Mouse (Mus musculus) naive thymus-derived CD4-positive, alpha-beta T cell, adult 5 months (primary cell): ENCODE results near the gene Rufy2. TPM values are rescaled to one million over a fixed set of nuclear protein-coding genes. Genes with fewer than 3 reads are reported as not detected.

ENCODE experiments used
- polyA plus RNA-seq: library from polyadenylated mRNA; unstranded; fragments of 100-300 nt; shearing (Covaris generic); gene quantifications from one replicate; pipeline ENCODE4 v1.2.1, GENCODE M21; 2017

Rufy2 gene
- 41.7 TPM for polyA plus RNA-seq

GRCm38 (mm10) chr10:62980039-62980954 is at the start of gene Rufy2:
Gene Rufy2 (plus strand): TSS chr10:62980223.

GRCm38 (mm10) chr10:62946738-62947471 is 33.1 kb upstream of the Rufy2 start, which contains the start of gene Dna2:
Gene Dna2 (plus strand): TSS chr10:62947026.

DNA sequence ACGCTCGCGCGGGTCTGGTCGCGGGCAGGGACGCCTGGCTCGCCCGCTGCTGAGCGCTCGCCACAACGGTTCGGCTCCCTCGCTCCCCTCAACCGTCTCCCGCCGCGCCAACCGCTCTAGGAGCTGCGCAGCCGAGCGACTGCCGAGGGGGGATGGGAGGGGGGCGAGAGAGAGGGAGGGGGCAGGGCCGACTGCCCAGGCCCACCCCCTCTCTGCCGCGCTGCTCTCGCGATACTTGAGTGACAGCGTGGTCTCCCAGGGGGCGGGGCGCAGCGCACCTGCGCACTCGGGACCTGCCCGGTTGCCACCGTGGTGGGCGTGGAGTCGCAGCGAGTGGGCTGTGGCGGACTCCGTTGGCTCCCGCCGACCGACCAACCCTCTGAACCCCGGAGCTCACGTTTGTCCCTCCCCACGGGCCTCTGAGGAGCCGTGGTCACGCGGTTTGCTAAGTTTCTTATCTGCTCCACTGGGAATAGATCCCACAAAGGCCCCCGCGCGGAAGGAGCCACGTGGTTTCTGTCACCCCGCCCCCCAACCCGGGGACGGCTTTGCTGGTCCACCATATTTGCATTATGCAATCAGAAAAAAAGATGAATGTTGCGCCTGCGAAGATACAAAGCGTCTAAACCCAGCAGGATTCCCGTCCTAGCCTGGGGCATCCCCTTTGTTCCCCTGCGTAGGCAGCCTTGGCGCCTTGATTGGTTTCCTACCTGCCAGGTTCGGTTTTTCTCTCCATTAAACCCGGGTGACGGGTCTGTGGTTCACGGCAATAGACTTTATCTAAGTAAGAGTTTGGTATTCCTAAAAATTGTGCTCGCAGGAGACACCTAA is 43.9 kb downstream of the Rufy2 start, which contains the start of the genes Hnrnph3 and Pbld2:
Gene Hnrnph3 (minus strand): TSS at position 469 of the 831 bp plus-strand sequence.
Gene Pbld2 (plus strand): TSS at position 567 of the 831 bp plus-strand sequence.

GRCm38 (mm10) chr10:63059862-63060261 is 79.8 kb downstream of the Rufy2 start, which contains the start of gene Pbld1:
Gene Pbld1 (plus strand): TSS chr10:63060162.

Other genes starting within 250 kb of the Rufy2 start
- gene Ccar1, start 187.9 kb upstream of the Rufy2 start, polyA plus RNA-seq: 150 TPM
- 12.8 TPM for gene Tet1, start 71.2 kb upstream of the Rufy2 start, polyA plus RNA-seq
- 10.3 TPM for gene Slc25a16, start 59.6 kb upstream of the Rufy2 start, polyA plus RNA-seq
- 0.52 TPM for gene Dna2, start 33.2 kb upstream of the Rufy2 start, polyA plus RNA-seq
- 75.9 TPM for gene Hnrnph3, start 44.0 kb downstream of the Rufy2 start, polyA plus RNA-seq
- 2.0 TPM for gene Pbld2, start 44.1 kb downstream of the Rufy2 start, polyA plus RNA-seq
- gene Pbld1, start 79.9 kb downstream of the Rufy2 start, polyA plus RNA-seq: not detected
- gene Atoh7, start 119.4 kb downstream of the Rufy2 start, polyA plus RNA-seq: not detected
- 0.20 TPM for gene Mypn, start 223.7 kb downstream of the Rufy2 start, polyA plus RNA-seq